Mouse (Mus musculus) intestine, embryonic 15.5 days (tissue): ENCODE measurements around the gene Bves. TPM values are rescaled to one million over a fixed set of nuclear protein-coding genes. Genes with fewer than 3 reads are reported as not detected.

Source experiments
- ATAC-seq: fragments of 200-750 bp; cut with Nextera tagmentation; 2 replicates; pipeline ENCODE4 v1.8.0; 2017; ENCODE audit warnings: moderate TSS enrichment, moderate library complexity
- H3K27ac ChIP-seq: fragments of 300-500 bp; sonication (generic); 2 replicates; pipeline ENCODE4 v1.5.1; 2015; ENCODE audit warnings: mild to moderate bottlenecking, inconsistent platforms
- H3K27me3 ChIP-seq: fragments of 300-500 bp; sonication (generic); replicated peaks from 2 replicates; pipeline ENCODE4 v1.6.1; 2015; ENCODE audit warnings: inconsistent platforms
- H3K36me3 ChIP-seq: fragments of 300-500 bp; sonication (generic); 2 replicates; pipeline ENCODE4 v1.6.1; 2015; ENCODE audit warnings: inconsistent platforms
- H3K4me1 ChIP-seq: fragments of 300-500 bp; sonication (generic); replicated peaks from 2 replicates; pipeline ENCODE4 v1.6.1; 2015; ENCODE audit warnings: inconsistent platforms
- H3K4me2 ChIP-seq: fragments of 300-500 bp; sonication (generic); replicated peaks from 2 replicates; pipeline ENCODE4 v1.6.1; 2015; ENCODE audit warnings: mild to moderate bottlenecking, inconsistent platforms
- H3K4me3 ChIP-seq: fragments of 300-500 bp; sonication (generic); replicated peaks from 2 replicates; pipeline ENCODE4 v1.5.1; 2015; ENCODE audit warnings: inconsistent platforms
- H3K9ac ChIP-seq: fragments of 300-500 bp; sonication (generic); 2 replicates; pipeline ENCODE4 v1.6.1; 2015; ENCODE audit warnings: inconsistent platforms
- H3K9me3 ChIP-seq: fragments of 300-500 bp; sonication (generic); 2 replicates; pipeline ENCODE4 v1.6.1; 2016; ENCODE audit warnings: inconsistent platforms
- WGBS: fragments of 180-500 bp; shearing (Covaris S2); methylation state at CpG from one replicate; pipeline ENCODE4 v1.1.7; 2015; 5-methylcytosine and 5-hydroxymethylcytosine counted together
- polyA plus RNA-seq: library from polyadenylated mRNA; unstranded; fragments of >200 nt; fragmentation: Nextera tagmentation; extraction: Ambion mirVana; gene quantifications from 2 replicates; pipeline ENCODE4 v1.2.1, GENCODE M21; 2015

Bves gene
- polyA plus RNA-seq, 1 experiment from 2014 or later = 4.1 TPM

DNA sequence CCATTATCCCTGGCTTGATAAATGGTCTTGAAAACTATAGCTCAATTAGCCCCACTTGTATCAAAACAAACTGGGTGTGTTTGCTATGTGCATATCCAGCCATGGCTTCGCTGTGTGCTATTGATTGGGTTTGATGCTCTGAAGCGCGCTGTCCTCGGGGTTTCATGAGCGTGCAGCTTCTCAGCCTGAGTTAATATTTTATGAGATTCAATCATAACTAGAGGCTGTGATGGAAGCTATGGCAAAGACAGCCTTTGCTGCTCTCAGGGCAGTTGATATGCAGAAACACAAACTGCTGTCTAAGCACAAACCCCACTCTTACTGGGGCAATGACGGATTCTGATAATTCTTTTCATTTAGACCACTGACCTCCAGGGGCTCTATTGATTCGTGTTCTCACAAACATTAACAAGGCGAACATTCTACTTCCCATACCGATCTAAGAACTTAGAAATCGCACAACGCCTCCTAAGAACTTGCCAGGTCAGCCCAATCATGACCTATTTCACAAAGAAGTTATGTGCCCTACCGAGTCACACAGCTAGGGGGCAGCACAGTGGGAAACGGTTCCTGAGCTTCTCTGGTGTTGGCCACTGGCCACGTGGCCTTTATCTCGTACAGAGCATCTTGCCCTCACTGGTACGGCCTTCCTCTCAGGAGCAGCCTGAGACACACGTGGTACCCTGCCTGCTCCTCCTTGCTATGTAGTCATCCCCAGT lies 31.6 kb downstream of the Bves start:
- no peaks in the 10 kb centered on the region for H3K27me3 ChIP-seq
- H3K36me3 ChIP-seq = no peaks in the 10 kb centered on the region
- no peaks in the 10 kb centered on the region for H3K9me3 ChIP-seq
- no peak overlapping the region for H3K9ac ChIP-seq
- H3K4me2 ChIP-seq = no peak overlapping the region
- 79% methylated on average over 17 of the region's 17 CpGs for WGBS
- no peak overlapping the region for H3K4me3 ChIP-seq
- no peak overlapping the region for H3K27ac ChIP-seq
- ATAC-seq = no peak
- no peaks in the 10 kb centered on the region for H3K4me1 ChIP-seq

- Histone ChIP-seq H3K4me1 (no peaks in the 10 kb centered on the region), H3K4me3 (no peak overlapping the region), H3K9ac (no peak overlapping the region), H3K27me3 (no peaks in the 10 kb centered on the region), H3K4me2 (no peak overlapping the region), H3K36me3 (no peaks in the 10 kb centered on the region), H3K27ac (no peak overlapping the region), H3K9me3 (no peaks in the 10 kb centered on the region)
- ATAC-seq = peak; percentile 47; the same call in 1 of the 2 replicates
- WGBS = 54% methylated on average over 3 of the region's 3 CpGs
These were observed 34.1 kb downstream of the Bves start for GRCm38 (mm10) chr10:45369639-45370038.

- Histone ChIP-seq H3K36me3 (no peaks in the 10 kb centered on the region), H3K27me3 (no peaks in the 10 kb centered on the region), H3K4me1 (no peaks in the 10 kb centered on the region), H3K4me2 (no peak overlapping the region), H3K4me3 (no peak overlapping the region), H3K9ac (no peak overlapping the region), H3K27ac (no peak overlapping the region), H3K9me3 (no peaks in the 10 kb centered on the region)
- no peak for ATAC-seq
- WGBS = 86% methylated on average over 2 of the region's 2 CpGs
These were observed 35.0 kb downstream of the Bves start for GRCm38 (mm10) chr10:45370545-45370944.

- Histone ChIP-seq H3K9me3 (no peaks in the 10 kb centered on the region), H3K36me3 (no peaks in the 10 kb centered on the region), H3K27me3 (no peaks in the 10 kb centered on the region), H3K4me1 (no peaks in the 10 kb centered on the region), H3K4me3 (no peak overlapping the region), H3K4me2 (no peak overlapping the region), H3K27ac (no peak overlapping the region), H3K9ac (no peak overlapping the region)
- WGBS = 48% methylated on average over 4 of the region's 4 CpGs
- peak; percentile 75; the same call in 1 of the 2 replicates for ATAC-seq
These were observed 37.6 kb downstream of the Bves start for GRCm38 (mm10) chr10:45372994-45373692.

- no peak overlapping the region for H3K4me2 ChIP-seq
- H3K9me3 ChIP-seq = no peaks in the 10 kb centered on the region
- H3K27ac ChIP-seq = no peak overlapping the region
- H3K4me1 ChIP-seq = no peaks in the 10 kb centered on the region
- H3K9ac ChIP-seq = no peak overlapping the region
- no peaks in the 10 kb centered on the region for H3K36me3 ChIP-seq
- no peak overlapping the region for H3K4me3 ChIP-seq
- WGBS = 79% methylated on average over 3 of the region's 3 CpGs
- no peaks in the 10 kb centered on the region for H3K27me3 ChIP-seq
- no peak for ATAC-seq
These were observed 42.7 kb downstream of the Bves start for GRCm38 (mm10) chr10:45378269-45378668.

DNA sequence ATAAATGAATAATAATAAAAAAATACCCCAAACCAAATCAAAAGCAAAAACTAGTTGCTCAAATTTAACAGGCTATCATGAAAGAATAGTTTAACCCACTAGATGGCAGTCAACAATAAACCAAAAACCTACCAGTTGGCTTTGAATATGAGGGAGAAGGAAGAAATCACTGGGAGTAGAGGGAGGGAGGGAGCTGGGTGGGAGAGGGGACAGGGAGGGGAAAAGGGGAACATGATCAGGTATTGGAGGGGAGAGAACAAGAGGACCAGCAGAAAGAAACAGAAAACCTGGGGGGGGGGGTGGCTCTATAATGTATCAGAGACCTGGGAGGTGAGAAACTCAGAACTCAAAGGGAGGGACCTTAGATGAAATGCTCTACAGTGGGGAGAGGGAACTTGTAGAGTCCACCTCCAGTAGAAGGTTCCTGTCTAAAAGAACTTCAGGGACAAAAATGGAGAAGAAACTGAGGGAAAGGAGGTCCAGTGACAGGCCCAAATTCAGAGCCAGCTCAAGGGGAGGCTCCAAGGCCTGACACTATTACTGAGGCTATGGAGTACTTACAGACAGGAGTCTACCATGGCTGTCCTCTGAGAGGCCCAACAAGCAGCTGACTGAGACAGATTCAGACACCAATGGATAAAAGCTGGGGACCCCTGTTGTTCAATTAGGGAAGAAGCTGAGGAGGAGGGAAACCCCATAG lies 46.5 kb downstream of the Bves start:
- ATAC-seq = no peak
- no peaks in the 10 kb centered on the region for H3K4me1 ChIP-seq

DNA sequence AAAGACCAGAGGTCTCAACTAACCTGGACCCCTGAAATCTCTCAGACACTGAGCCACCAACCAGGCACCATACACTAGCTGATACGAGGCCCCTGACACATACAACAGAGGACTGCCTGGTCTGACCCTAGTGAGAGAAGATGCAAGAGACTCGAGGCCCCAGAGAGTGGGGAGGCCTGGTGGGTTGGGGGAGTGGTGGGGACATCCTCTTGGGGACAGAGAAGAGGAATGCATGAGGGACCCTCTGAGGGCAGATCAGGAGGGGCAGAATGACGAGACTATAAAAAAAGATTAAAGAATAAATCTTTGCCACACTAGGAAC lies 47.0 kb downstream of the Bves start:
- no peak for ATAC-seq
- Histone ChIP-seq H3K4me1 (no peaks in the 10 kb centered on the region), H3K4me2 (no peak overlapping the region), H3K27ac (no peak overlapping the region), H3K9ac (no peak overlapping the region), H3K27me3 (no peaks in the 10 kb centered on the region), H3K36me3 (no peaks in the 10 kb centered on the region), H3K9me3 (no peaks in the 10 kb centered on the region), H3K4me3 (no peak overlapping the region)
- 59% methylated on average over 3 of the region's 3 CpGs for WGBS

More for the DNA sequence above, 46.5 kb downstream of the Bves start:
- Histone ChIP-seq H3K4me2 (no peak overlapping the region), H3K27ac (no peak overlapping the region), H3K4me3 (no peak overlapping the region), H3K27me3 (no peaks in the 10 kb centered on the region), H3K9me3 (no peaks in the 10 kb centered on the region), H3K36me3 (no peaks in the 10 kb centered on the region), H3K9ac (no peak overlapping the region)

DNA sequence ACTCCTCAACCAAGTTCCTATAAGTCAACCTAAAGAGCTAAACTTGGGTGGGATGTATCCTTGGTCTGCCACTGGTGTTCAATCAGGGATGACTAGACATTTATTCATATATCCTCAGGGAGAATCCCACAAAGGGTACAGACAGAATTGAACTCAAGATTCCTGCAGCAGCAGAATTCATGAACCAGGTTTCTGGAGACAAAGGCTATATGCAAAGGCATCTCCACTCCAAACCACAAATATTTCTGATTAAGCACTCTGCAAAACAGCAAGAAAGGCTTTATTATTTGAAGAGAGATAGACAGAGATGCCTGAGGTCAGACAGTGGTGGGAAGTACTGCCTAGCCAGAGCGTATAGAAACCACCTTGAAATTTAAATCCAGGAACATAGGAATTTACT lies 62.6 kb downstream of the Bves start:
- ATAC-seq = no peak
- WGBS = 91% methylated on average over 1 of the region's 1 CpGs
- Histone ChIP-seq H3K9ac (no peak overlapping the region), H3K9me3 (no peaks in the 10 kb centered on the region), H3K4me3 (no peak overlapping the region), H3K4me2 (no peak overlapping the region), H3K27ac (no peak overlapping the region), H3K4me1 (no peaks in the 10 kb centered on the region), H3K36me3 (no peaks in the 10 kb centered on the region), H3K27me3 (no peaks in the 10 kb centered on the region)

DNA sequence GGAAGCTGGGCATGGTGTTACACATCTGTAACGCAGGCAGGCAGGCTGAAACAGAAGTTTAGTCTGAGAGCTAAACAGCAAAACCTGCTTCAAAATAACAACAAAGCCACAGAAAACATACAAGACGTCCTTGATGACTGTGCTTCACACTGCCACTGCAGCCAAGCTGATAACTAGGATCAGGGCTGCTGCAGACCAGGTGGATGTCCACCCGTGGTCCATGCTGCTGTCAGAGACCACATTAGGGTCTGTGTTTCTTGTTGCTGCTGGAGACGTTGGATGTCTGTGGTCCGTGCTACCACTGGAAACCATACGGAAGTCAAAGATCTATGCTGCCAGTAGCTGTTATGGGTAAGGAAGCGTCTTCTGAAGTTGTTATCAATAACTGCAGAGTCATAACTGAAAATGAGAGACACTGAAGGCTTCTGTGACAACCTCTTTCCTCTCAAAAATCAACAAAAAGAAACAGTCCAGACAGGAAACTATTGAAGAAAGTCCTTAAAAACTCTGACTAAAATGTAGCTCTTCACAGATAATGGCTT lies 64.2 kb downstream of the Bves start:
- H3K4me2 ChIP-seq = no peak overlapping the region
- H3K4me3 ChIP-seq = no peak overlapping the region
- no peaks in the 10 kb centered on the region for H3K4me1 ChIP-seq
- H3K27me3 ChIP-seq = no peaks in the 10 kb centered on the region
- ATAC-seq = no peak
- WGBS = 71% methylated on average over 7 of the region's 7 CpGs
- no peak overlapping the region for H3K27ac ChIP-seq
- no peak overlapping the region for H3K9ac ChIP-seq
- no peaks in the 10 kb centered on the region for H3K36me3 ChIP-seq
- no peaks in the 10 kb centered on the region for H3K9me3 ChIP-seq

GRCm38 (mm10) chr10:45410624-45411341 lies 75.2 kb downstream of the Bves start:
- WGBS = 50% methylated on average over 10 of the region's 10 CpGs
- Histone ChIP-seq H3K9me3 (no peaks in the 10 kb centered on the region), H3K9ac (no peak overlapping the region), H3K4me2 (no peak overlapping the region), H3K27me3 (no peaks in the 10 kb centered on the region), H3K4me3 (no peak overlapping the region), H3K4me1 (no peaks in the 10 kb centered on the region), H3K27ac (no peak overlapping the region), H3K36me3 (no peaks in the 10 kb centered on the region)
- ATAC-seq = no peak

DNA sequence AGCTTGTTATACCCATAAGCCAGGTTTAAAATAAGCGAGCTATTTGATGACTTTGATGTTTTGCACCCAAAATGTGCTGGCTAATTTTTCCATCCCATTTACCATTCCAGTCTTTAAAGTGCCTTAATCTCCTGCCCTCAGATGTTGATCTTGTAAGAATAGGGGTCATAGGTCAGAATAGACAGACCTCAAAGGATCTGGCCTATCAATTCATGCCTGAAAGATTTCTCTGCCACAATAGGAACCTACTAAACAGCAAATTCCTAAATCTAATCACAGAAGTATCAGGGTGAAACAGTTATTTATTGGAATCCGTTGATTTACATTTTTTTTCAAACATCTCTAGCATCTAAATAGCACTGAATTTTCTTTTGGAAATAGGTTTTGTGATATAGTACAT lies 76.2 kb downstream of the Bves start:
- H3K4me3 ChIP-seq = no peak overlapping the region

DNA sequence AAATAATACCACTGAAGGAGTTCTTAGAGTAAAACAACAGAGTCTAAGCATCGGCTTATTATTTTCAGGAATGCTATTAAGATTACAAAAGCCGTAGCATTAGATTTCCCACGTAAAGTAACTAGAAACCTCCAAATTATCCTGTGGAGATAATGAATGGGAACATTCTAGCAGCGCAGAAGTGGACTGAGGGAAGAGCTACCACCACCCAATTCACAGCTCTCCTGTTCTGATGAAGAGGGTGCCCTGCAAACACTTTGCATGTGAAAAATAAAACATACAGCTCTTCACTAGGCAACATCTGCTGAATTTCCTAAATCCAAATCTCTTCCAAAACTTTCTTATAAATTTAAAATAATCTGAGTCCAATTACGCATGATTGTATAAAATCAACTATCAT lies 76.6 kb downstream of the Bves start:
- H3K4me1 ChIP-seq = no peaks in the 10 kb centered on the region
- no peak overlapping the region for H3K9ac ChIP-seq
- H3K4me2 ChIP-seq = no peak overlapping the region
- H3K4me3 ChIP-seq = no peak overlapping the region
- no peaks in the 10 kb centered on the region for H3K9me3 ChIP-seq
- H3K27me3 ChIP-seq = no peaks in the 10 kb centered on the region
- no peaks in the 10 kb centered on the region for H3K36me3 ChIP-seq
- no peak for ATAC-seq
- no peak overlapping the region for H3K27ac ChIP-seq
- WGBS = 81% methylated on average over 5 of the region's 5 CpGs

More for the DNA sequence above, 76.2 kb downstream of the Bves start:
- no peaks in the 10 kb centered on the region for H3K4me1 ChIP-seq
- no peaks in the 10 kb centered on the region for H3K27me3 ChIP-seq
- ATAC-seq = no peak
- H3K9me3 ChIP-seq = no peaks in the 10 kb centered on the region
- 67% methylated on average over 2 of the region's 2 CpGs for WGBS
- H3K27ac ChIP-seq = no peak overlapping the region
- no peaks in the 10 kb centered on the region for H3K36me3 ChIP-seq
- H3K4me2 ChIP-seq = no peak overlapping the region
- no peak overlapping the region for H3K9ac ChIP-seq
